In the genomic region with DNA sequence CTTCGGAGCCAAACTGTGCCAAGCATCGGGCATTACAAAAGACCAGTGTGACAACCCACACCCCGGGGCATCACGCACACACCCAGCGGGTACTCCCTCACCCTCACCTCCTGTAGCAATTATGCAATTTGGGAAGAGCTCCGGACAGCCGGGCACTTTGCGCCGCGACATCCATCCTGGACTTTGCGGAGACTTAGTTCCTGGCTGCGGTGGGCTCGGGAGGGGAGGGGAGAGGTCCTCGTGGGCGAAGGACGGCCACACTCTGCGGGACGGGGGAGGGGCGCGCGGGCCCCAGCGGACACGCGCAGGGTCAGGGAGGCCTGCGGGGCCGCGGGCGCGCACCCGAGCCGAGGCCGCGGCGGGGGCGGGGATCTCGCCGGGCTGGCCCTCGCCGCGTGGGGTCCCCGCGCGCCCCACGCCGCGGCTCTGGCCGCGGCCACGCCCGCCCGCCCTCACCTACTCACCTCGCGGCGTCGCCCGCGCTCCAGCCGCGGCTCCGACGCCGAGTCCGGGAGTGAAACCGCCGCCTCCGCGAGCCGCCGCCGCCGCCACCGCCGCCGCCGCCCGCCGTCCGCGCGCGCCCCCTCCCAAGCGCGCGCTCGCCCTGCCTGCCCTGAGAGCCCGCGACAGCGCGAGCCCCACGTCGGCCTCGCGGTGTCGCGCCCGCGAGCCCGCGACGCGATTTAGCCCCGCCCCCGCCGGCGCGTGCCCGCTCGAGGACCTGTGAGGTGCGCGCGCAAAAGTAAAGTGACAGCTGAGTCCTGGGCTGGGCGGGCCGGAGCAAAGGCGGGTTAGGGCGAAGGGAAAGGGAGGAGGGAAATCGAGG, we compare ENCODE assay signal across 8 mouse cellular contexts. TPM values are rescaled to one million over a fixed set of nuclear protein-coding genes. Genes with fewer than 3 reads are reported as not detected.
DNase-seq lines count a peak whose midpoint lies in the region; ATAC-seq and TF ChIP-seq lines count a peak whose summit lies in the region.

No protein-coding gene starts in this region.

- H3K4me2 ChIP-seq in forebrain, embryonic 13.5 days, result peak overlapping the region; percentile 72
- peak overlapping the region; percentile 91 for H3K4me2 ChIP-seq in heart, postnatal 0 days (ENCODE audit: low read depth, low read length)
- peak overlapping the region; percentile 64 for H3K4me2 ChIP-seq in liver, embryonic 14.5 days (ENCODE audit: low read depth)
- H3K4me2 ChIP-seq in stomach, embryonic 16.5 days (ENCODE audit: low read depth, low read length), result peak overlapping the region; percentile 84

- no peaks in the 10 kb centered on the region for H3K36me3 ChIP-seq in forebrain, embryonic 13.5 days (ENCODE audit: poor library complexity, severe bottlenecking)
- no peaks in the 10 kb centered on the region for H3K36me3 ChIP-seq in heart, postnatal 0 days (replicated peaks; ENCODE audit: control insufficient read depth, insufficient read depth, low read length)
- no peaks in the 10 kb centered on the region for H3K36me3 ChIP-seq in liver, embryonic 14.5 days (replicated peaks; ENCODE audit: control insufficient read depth, insufficient read depth, low read depth)
- H3K36me3 ChIP-seq in stomach, embryonic 16.5 days (ENCODE audit: control insufficient read depth, insufficient read depth, low read length), result no peaks in the 10 kb centered on the region

- H3K4me1 ChIP-seq in forebrain, embryonic 13.5 days, result peaks cover 9% of the 10 kb centered on the region; the same call in 1 of the 2 replicates
- H3K4me1 ChIP-seq in heart, postnatal 0 days (ENCODE audit: control insufficient read depth, insufficient read depth), result peaks cover 4% of the 10 kb centered on the region; the same call in 1 of the 2 replicates
- no peaks in the 10 kb centered on the region for H3K4me1 ChIP-seq in liver, embryonic 14.5 days (replicated peaks; ENCODE audit: control insufficient read depth in 2 of 2, insufficient read depth in 2 of 2, low read length in 1 of 2)
- no peaks in the 10 kb centered on the region for H3K4me1 ChIP-seq in stomach, embryonic 16.5 days (ENCODE audit: control insufficient read depth, insufficient read depth, low read length)

- DNase-seq in CD4-positive, CD25-positive, alpha-beta regulatory T cell, adult 2 months (ENCODE audit: low read depth, low spot score), result peak; percentile 83
- DNase-seq in c-Kit-positive CD71-negative TER-119-negative erythroid progenitor cells, embryonic 14.5 days (ENCODE audit: low read depth), result peak; percentile 76
- DNase-seq in heart, postnatal 0 days (ENCODE audit: low spot score), result peak; percentile 92
- peak; percentile 92 to 96 for DNase-seq in kidney, postnatal 36 days
- DNase-seq in liver, embryonic 14.5 days (ENCODE audit: low read depth in 3 of 3, low spot score in 3 of 3), result peak; percentile 56 to 73 (median 73)
- DNase-seq in neural tube, embryonic 10.5 days (ENCODE audit: extremely low spot score, low spot score), result peak; percentile 86

- ATAC-seq in forebrain, embryonic 13.5 days, result peak; percentile 93
- ATAC-seq in heart, postnatal 0 days (ENCODE audit: insufficient read depth, low read depth), result peak; percentile 92
- peak; percentile 90 for ATAC-seq in liver, embryonic 14.5 days (ENCODE audit: insufficient read depth)
- ATAC-seq in stomach, embryonic 16.5 days (ENCODE audit: insufficient read depth, low FRiP score), result peak; percentile 94

- TF ChIP-seq CTCF in heart, postnatal 0 days (IDR thresholded peaks at IDR 0.05; ENCODE audit: low read depth), result no peak
- TF ChIP-seq CTCF in liver, embryonic 14.5 days (IDR thresholded peaks at IDR 0.05; ENCODE audit: low read depth), result no peak

- H3K9ac ChIP-seq in forebrain, embryonic 13.5 days, result peak overlapping the region; percentile 80
- H3K9ac ChIP-seq in heart, postnatal 0 days (replicated peaks; ENCODE audit: low read depth, low read length), result peak overlapping the region; percentile 95
- peak overlapping the region; percentile 1 for H3K9ac ChIP-seq in liver, embryonic 14.5 days (replicated peaks)
- H3K9ac ChIP-seq in stomach, embryonic 16.5 days (ENCODE audit: low read length), result peak overlapping the region; percentile 91

- H3K9me3 ChIP-seq in forebrain, embryonic 13.5 days (replicated peaks), result no peaks in the 10 kb centered on the region
- no peaks in the 10 kb centered on the region for H3K9me3 ChIP-seq in heart, postnatal 0 days (replicated peaks; ENCODE audit: control insufficient read depth, low read length)
- H3K9me3 ChIP-seq in liver, embryonic 14.5 days (ENCODE audit: control insufficient read depth, low read length), result no peaks in the 10 kb centered on the region
- no peaks in the 10 kb centered on the region for H3K9me3 ChIP-seq in stomach, embryonic 16.5 days (replicated peaks; ENCODE audit: control insufficient read depth, low read length)

- peak overlapping the region; percentile 61 for H3K27ac ChIP-seq in forebrain, embryonic 13.5 days
- peak overlapping the region; percentile 86 for H3K27ac ChIP-seq in heart, postnatal 0 days (ENCODE audit: low read depth)
- no peak overlapping the region for H3K27ac ChIP-seq in liver, embryonic 14.5 days
- H3K27ac ChIP-seq in stomach, embryonic 16.5 days (ENCODE audit: low read length), result peak overlapping the region; percentile 78

- H3K4me3 ChIP-seq in forebrain, embryonic 13.5 days, result peak overlapping the region; percentile 63
- H3K4me3 ChIP-seq in heart, postnatal 0 days (ENCODE audit: low read depth, low read length), result peak overlapping the region; percentile 76
- peak overlapping the region; percentile 48 for H3K4me3 ChIP-seq in liver, embryonic 14.5 days (ENCODE audit: insufficient read depth in 1 of 2, low read depth in 2 of 2, low read length in 2 of 2)
- H3K4me3 ChIP-seq in stomach, embryonic 16.5 days (replicated peaks; ENCODE audit: low read length), result peak overlapping the region; percentile 74

- H3K27me3 ChIP-seq in forebrain, embryonic 13.5 days, result no peaks in the 10 kb centered on the region
- no peaks in the 10 kb centered on the region for H3K27me3 ChIP-seq in heart, postnatal 0 days (ENCODE audit: control insufficient read depth, insufficient read depth, low read length)
- H3K27me3 ChIP-seq in liver, embryonic 14.5 days (ENCODE audit: control insufficient read depth, insufficient read depth, low read length), result no peaks in the 10 kb centered on the region
- H3K27me3 ChIP-seq in stomach, embryonic 16.5 days (ENCODE audit: control insufficient read depth, insufficient read depth, low read length), result no peaks in the 10 kb centered on the region

- TF ChIP-seq EP300 in heart, postnatal 0 days (IDR thresholded peaks at IDR 0.05; ENCODE audit: low read depth), result no peak
- no peak for TF ChIP-seq EP300 in liver, embryonic 14.5 days (IDR thresholded peaks at IDR 0.05; ENCODE audit: low read depth)

- WGBS in forebrain, embryonic 13.5 days, result 0% methylated on average over 64 of the region's 116 CpGs
- under 1% methylated on average over 86 of the region's 116 CpGs for WGBS in heart, postnatal 0 days
- WGBS in liver, embryonic 14.5 days (ENCODE audit: insufficient replicate concordance), result 1% methylated on average over 75 of the region's 116 CpGs
- WGBS in stomach, embryonic 16.5 days, result under 1% methylated on average over 68 of the region's 116 CpGs

RNA-seq across cellular contexts. Expression of gene Ube2e2, which starts 0.7 kb away (rescaled TPM):
- 75.8 and 76.4 TPM in 2 replicates for polyA plus RNA-seq in forebrain, embryonic 13.5 days (2015; fragmentation: Nextera tagmentation; extraction: Ambion mirVana)
- total RNA-seq in heart, postnatal 0 days (2014; rRNA removed; ENCODE audit: low replicate concordance), result 17.4 and 44.5 TPM in 2 replicates
- 36.9 and 38.5 TPM in 2 replicates for polyA plus RNA-seq in heart, postnatal 0 days (2015; fragmentation: Nextera tagmentation; extraction: Ambion mirVana)
- 3.8 and 4.5 TPM in 2 replicates for polyA plus RNA-seq in liver, embryonic 14.5 days (2012; rRNA removed)
- polyA plus RNA-seq in liver, embryonic 14.5 days (2014; fragmentation: Nextera tagmentation; extraction: Ambion mirVana), result 5.2 and 8.1 TPM in 2 replicates
- polyA plus RNA-seq in stomach, embryonic 16.5 days (2015; fragmentation: Nextera tagmentation; extraction: Ambion mirVana), result 54.7 and 56.1 TPM in 2 replicates

Comparison
In these comparisons a context has a peak if more than half of its experiments do, and no peak if none do; other contexts are left out.
1. H3K9ac ChIP-seq: peak in every context shown above with its lines; median percentile 95 in heart, postnatal 0 days; 91 in stomach, embryonic 16.5 days; 80 in forebrain, embryonic 13.5 days; 1 in liver, embryonic 14.5 days.